Mouse (Mus musculus): ENCODE data around the gene Doc2a.
A peak's percentile ranks its signal among the peaks of the same experiment; 100 is the strongest.

Gene Doc2a

DNA sequence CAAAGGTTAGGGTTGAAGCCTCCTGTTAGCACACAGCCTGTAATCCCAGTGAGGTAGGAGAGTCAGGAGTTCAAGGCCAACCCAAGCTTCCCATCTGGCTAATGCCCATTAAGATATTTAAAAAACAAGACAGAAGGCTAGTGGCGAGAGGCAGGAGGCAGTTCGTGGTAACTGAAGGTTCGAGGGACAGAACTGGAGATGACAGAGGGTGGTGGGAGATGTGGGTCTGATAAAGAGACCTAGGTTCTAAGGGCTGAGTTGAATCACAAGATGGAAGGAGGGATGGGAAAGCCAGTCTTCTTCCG is at the start of gene Doc2a:
Gene Doc2a, plus strand, starts transcription at position 301 of the 305 bp plus-strand sequence.
- DNase-seq (ENCODE audit: low read depth): no peak

GRCm38 (mm10) chr7:126798127-126799049 is 48.8 kb upstream of the Doc2a start:
- no peak for DNase-seq (ENCODE audit: low read depth)

DNA sequence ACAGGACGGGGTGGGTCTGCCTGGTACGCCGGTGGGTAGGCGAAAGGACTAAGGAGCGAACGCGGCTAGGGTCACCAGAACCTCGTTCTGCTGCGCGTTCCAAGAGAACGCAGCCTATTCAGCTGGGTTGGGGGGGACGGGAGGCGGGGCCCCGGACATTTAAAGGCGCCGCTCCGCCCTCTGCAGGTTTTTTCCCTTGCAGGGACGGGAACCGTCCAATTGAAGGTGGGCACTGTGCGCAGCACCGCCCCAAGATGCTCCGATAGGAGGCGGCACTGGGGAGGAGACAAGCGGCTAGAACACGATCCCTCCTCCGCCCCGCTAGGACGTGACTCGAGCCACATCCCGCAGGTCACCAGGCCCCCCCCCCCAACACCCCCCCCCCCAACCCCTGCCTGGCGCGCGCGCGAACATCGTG is 48.2 kb upstream of the Doc2a start:
- peak; percentile 97 for DNase-seq (ENCODE audit: low read depth)

GRCm38 (mm10) chr7:126799468-126800268 is 47.5 kb upstream of the Doc2a start:
- DNase-seq (ENCODE audit: low read depth): peak; percentile 81

- no peak for DNase-seq (ENCODE audit: low read depth)
These were observed 46.8 kb upstream of the Doc2a start for GRCm38 (mm10) chr7:126800269-126801056.

- DNase-seq (ENCODE audit: low read depth): no peak
These were observed 46.2 kb upstream of the Doc2a start for GRCm38 (mm10) chr7:126801057-126801422.

GRCm38 (mm10) chr7:126802134-126802889 is 44.9 kb upstream of the Doc2a start:
- no peak for DNase-seq (ENCODE audit: low read depth)

GRCm38 (mm10) chr7:126803181-126803580 is 44.0 kb upstream of the Doc2a start:
- DNase-seq (ENCODE audit: low read depth): no peak

GRCm38 (mm10) chr7:126803751-126804150 is 43.5 kb upstream of the Doc2a start:
- DNase-seq (ENCODE audit: low read depth): no peak

- no peak for DNase-seq (ENCODE audit: low read depth)
These were observed 40.3 kb upstream of the Doc2a start for GRCm38 (mm10) chr7:126806956-126807355.

DNA sequence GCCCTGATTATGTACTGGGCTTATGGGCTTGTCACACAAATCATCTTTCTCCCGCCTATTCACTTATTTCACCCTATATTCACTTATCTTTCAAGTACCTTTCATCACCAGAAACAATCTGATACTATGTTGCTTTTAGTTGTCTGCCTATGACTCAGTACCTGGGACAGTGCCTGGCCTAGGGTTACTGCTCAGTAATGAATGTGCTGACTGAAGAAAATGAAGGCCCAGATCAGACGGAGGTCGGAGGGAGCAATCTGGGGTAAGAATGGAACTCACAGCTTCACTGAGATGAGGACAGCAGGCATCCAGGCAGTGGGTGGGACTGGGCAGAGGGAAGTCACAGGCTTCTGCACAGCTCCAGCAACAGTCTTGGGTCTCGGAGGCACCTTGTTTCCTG is 39.8 kb upstream of the Doc2a start:
- DNase-seq (ENCODE audit: low read depth): peak; percentile 72

DNA sequence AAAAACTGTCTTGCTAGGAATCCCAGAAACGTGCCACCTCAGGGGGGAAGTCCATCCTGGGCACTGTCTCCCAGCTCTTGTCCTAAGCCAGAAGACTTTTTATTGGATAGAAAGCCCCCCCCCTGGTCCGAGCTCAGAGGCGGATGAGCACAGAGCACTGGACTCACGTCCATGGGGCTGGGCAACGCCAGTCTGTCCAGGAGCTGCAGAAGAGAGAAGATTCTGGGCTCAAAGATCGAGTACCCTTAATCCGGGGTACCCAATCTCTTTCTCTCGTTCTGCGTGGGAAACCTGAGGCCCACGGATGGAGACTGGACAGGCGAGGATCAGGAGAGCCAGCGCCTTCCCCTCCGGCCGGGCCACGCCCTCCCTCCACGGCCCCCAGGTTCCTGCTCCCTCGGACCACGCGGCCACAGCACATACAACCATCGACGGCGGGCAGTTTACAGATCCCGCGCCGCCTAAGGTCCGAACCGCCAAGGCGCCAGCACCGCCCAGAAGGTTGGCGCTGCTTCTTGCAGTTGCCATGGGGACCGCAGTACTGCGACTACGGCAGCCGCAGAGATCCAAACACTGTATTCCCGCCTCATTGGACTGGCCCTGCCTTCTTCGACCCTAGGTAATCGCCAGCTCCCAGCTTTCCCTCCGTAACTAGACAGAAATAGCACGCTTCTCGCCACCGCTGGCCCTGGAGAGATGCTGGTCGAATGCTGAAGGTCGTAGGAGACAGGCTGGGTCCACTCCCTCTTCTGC is 38.3 kb upstream of the Doc2a start:
- peak; percentile 75 for DNase-seq (ENCODE audit: low read depth)

- DNase-seq (ENCODE audit: low read depth): no peak
These were observed 37.4 kb upstream of the Doc2a start for GRCm38 (mm10) chr7:126809723-126810369.

DNA sequence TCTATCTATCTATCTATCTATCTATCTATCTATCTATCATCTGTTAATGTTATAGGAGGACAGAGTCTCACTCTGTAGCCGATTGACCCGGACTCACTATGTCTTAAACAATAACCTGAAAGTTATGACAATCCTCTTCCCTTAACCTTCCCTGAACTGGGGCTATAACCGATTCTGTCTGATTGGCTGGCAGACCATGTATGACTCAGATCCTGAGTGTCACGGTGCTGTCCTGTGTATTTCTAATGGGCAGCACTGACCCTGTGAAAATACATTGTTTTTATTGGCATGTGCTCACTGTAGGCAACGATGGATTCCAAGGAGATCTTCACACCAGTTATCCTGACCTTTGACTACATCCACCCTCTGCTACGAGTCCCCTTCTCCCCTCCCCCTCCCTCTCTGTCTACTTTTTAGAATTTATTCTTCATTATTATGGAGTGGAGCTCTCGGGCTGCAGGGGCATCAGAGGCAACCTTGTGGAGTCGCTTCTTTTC is 31.4 kb upstream of the Doc2a start:
- no peak for DNase-seq (ENCODE audit: low read depth)

DNA sequence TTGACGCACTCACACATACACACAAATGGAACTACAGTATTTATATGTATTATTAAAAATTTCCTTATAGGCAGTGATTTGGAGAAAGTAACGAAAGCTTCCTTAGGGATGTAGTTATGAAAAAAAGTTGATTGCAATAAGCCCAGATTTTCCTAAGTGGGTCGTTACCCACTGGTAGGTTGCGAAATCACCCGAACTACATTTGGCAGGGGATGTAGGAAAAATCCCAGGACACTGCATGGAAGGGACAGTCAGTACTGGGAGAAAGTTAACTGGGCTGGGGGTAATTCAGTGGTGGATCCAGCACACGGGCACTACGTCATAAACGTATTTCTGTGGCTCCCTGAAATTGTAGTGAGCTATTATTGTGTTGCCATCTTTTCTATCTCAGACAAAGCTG is 30.7 kb upstream of the Doc2a start:
- no peak for DNase-seq (ENCODE audit: low read depth)

DNA sequence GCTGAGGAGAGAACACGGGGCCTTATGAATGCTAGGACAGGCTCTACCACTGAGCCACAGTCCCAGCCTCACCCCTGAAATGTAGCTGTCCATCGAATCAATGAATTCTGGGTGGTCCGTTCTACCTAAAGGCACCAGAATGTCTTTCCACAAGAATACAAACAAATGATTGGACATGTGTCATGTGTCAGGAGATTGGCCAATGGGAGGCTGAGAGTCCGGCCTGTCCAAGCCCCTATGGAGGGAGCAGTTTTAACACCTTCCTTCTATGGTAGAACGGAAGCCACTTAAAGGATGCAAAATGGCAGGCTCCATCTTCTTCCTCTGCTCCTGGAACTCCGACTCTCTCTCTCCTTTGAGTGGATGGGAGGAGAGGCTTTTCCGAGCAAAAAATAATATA is 29.6 kb upstream of the Doc2a start:
- DNase-seq (ENCODE audit: low read depth): no peak

GRCm38 (mm10) chr7:126818818-126819217 is 28.4 kb upstream of the Doc2a start:
- DNase-seq (ENCODE audit: low read depth): no peak

DNA sequence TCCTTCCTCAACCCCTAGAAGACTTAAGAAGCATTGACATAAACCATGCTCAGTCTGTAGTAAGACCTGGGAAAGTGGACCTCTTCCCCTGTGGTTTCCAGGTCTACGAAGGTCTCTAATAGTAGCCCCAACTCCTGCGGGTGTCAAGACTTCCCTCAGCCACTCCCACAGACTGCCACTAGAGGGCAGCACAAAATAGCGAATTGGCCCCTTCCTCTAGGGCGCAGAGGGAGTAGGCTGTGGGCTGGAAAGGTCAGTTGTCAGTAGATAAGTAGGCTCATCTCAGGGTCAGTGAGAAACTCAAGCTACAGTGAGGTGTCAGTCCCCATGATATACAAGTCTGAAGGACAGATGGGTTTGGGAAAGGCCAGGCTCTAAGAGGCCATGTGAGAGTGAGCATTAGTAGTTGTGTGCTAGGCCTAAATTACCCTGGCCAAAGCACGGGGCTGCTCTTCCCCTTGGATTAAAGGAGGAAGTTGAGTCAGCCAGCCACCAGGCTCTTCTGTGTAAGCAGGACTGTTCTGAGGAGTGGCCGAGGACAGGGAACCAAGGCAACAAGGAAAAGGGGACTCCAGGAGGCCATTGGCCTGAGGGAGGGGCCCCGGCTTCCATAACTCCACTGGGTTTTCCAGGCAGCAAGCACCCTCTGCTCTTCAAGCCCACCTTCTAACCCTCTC is 25.2 kb upstream of the Doc2a start:
- DNase-seq (ENCODE audit: low read depth): peak; percentile 21

DNA sequence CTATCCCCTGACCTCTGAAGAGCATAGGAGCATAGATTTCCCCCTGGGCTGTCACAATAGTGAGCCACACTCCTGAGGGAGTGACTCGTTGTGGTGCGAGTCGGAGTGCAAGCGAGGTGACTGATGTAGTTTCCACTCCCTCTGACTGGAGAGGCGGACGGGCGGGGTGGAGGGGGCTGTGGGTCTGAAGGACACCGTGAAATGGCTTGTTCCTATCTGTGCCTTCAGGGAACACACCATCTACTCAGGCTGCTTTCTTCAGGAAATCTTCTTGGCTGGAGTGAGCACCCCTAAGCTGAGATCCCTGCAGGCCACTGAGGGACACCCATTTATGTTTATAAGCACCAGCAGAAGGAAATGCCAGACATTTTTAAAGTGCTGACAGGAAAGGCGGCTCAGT is 24.5 kb upstream of the Doc2a start:
- no peak for DNase-seq (ENCODE audit: low read depth)
